Mouse (Mus musculus) kidney, embryonic 14.5 days (tissue): ENCODE results near the gene Grhl3. TPM values are rescaled to one million over a fixed set of nuclear protein-coding genes. Genes with fewer than 3 reads are reported as not detected.
A peak's percentile ranks its signal among the peaks of the same experiment; 100 is the strongest.

ENCODE experiments used
- ATAC-seq: fragments of 200-750 bp; cut with Nextera tagmentation; 2 replicates; pipeline ENCODE4 v1.8.0; 2017; ENCODE audit warnings: moderate number of reproducible peaks, mild to moderate bottlenecking, moderate TSS enrichment, moderate library complexity; ENCODE audit not compliant: low FRiP score, low TSS enrichment
- H3K27ac ChIP-seq: fragments of 300-500 bp; sonication (generic); 2 replicates; pipeline ENCODE4 v1.5.1; 2014; ENCODE audit warnings: low read depth, mild to moderate bottlenecking, low read length, moderate library complexity, mixed read lengths
- H3K27me3 ChIP-seq: fragments of 300-500 bp; sonication (generic); 2 replicates; pipeline ENCODE4 v1.6.1; 2014; ENCODE audit warnings: mild to moderate bottlenecking, low read length; ENCODE audit not compliant: control insufficient read depth, insufficient read depth
- H3K36me3 ChIP-seq: fragments of 300-500 bp; sonication (generic); 2 replicates; pipeline ENCODE4 v1.6.1; 2014; ENCODE audit warnings: low read length, mixed read lengths; ENCODE audit not compliant: control insufficient read depth, insufficient read depth
- H3K4me1 ChIP-seq: fragments of 300-500 bp; sonication (generic); 2 replicates; pipeline ENCODE4 v1.6.1; 2014; ENCODE audit warnings: low read length, mixed read lengths; ENCODE audit not compliant: control insufficient read depth, insufficient read depth
- H3K4me2 ChIP-seq: fragments of 300-500 bp; sonication (generic); replicated peaks from 2 replicates; pipeline ENCODE4 v1.6.1; 2014; ENCODE audit warnings: low read depth, mild to moderate bottlenecking, low read length
- H3K4me3 ChIP-seq: fragments of 300-500 bp; sonication (generic); 2 replicates; pipeline ENCODE4 v1.5.1; 2014; ENCODE audit warnings: mild to moderate bottlenecking, low read length
- H3K9ac ChIP-seq: fragments of 300-500 bp; sonication (generic); 2 replicates; pipeline ENCODE4 v1.6.1; 2014; ENCODE audit warnings: low read depth, mild to moderate bottlenecking, low read length, moderate library complexity
- H3K9me3 ChIP-seq: fragments of 300-500 bp; sonication (generic); 2 replicates; pipeline ENCODE4 v1.6.1; 2016; ENCODE audit warnings: low read length; ENCODE audit not compliant: control insufficient read depth
- WGBS: fragments of 180-500 bp; shearing (Covaris S2); extraction: QIAGEN DNeasy Blood & Tissue Kit; methylation state at CpG from one replicate; pipeline ENCODE4 v1.1.7; 2014; 5-methylcytosine and 5-hydroxymethylcytosine counted together
- polyA plus RNA-seq: library from polyadenylated mRNA; unstranded; fragments of >200 nt; fragmentation: Nextera tagmentation; extraction: Ambion mirVana; gene quantifications from 2 replicates; pipeline ENCODE4 v1.2.1, GENCODE M21; 2014

Grhl3 gene
- polyA plus RNA-seq, 1 experiment from 2014 or later, result 2.3 TPM

GRCm38 (mm10) chr4:135509515-135509914 is 63.9 kb downstream of the Grhl3 start:
- 50% methylated on average over 12 of the region's 12 CpGs for WGBS
- Histone ChIP-seq H3K36me3 (no peaks in the 10 kb centered on the region), H3K9ac (no peak overlapping the region), H3K9me3 (no peaks in the 10 kb centered on the region), H3K27ac (no peak overlapping the region), H3K4me3 (no peak overlapping the region), H3K4me2 (no peak overlapping the region), H3K4me1 (peaks cover 7% of the 10 kb centered on the region; the same call in 1 of the 2 replicates), H3K27me3 (no peaks in the 10 kb centered on the region)
- ATAC-seq, result no peak

GRCm38 (mm10) chr4:135508419-135509039 is 64.9 kb downstream of the Grhl3 start:
- Histone ChIP-seq H3K9me3 (no peaks in the 10 kb centered on the region), H3K4me1 (peaks cover 7% of the 10 kb centered on the region; the same call in 1 of the 2 replicates), H3K4me3 (no peak overlapping the region), H3K9ac (no peak overlapping the region), H3K27me3 (no peaks in the 10 kb centered on the region), H3K36me3 (no peaks in the 10 kb centered on the region), H3K4me2 (no peak overlapping the region; the same call in 1 of the 2 replicates), H3K27ac (no peak overlapping the region)
- ATAC-seq, result peak; percentile 75
- 10% methylated on average over 13 of the region's 13 CpGs for WGBS

GRCm38 (mm10) chr4:135507547-135508350 is 65.7 kb downstream of the Grhl3 start:
- Histone ChIP-seq H3K9me3 (no peaks in the 10 kb centered on the region), H3K9ac (peak overlapping the region; percentile 32; the same call in 1 of the 2 replicates), H3K4me1 (peaks cover 7% of the 10 kb centered on the region; the same call in 1 of the 2 replicates), H3K4me2 (peak overlapping the region; percentile 46), H3K36me3 (no peaks in the 10 kb centered on the region), H3K27ac (no peak overlapping the region), H3K27me3 (no peaks in the 10 kb centered on the region), H3K4me3 (peak overlapping the region; percentile 28)
- 0 out of 2 replicates have a peak, but pooled peaks have one; percentile 21 for ATAC-seq
- WGBS, result 10% methylated on average over 22 of the region's 22 CpGs

GRCm38 (mm10) chr4:135505794-135506193 is 67.6 kb downstream of the Grhl3 start:
- WGBS, result 74% methylated on average over 11 of the region's 11 CpGs
- H3K4me1 ChIP-seq, result peaks cover 7% of the 10 kb centered on the region; the same call in 1 of the 2 replicates
- H3K4me3 ChIP-seq, result no peak overlapping the region
- no peak overlapping the region for H3K9ac ChIP-seq
- ATAC-seq, result no peak
- H3K4me2 ChIP-seq, result no peak overlapping the region
- H3K36me3 ChIP-seq, result no peaks in the 10 kb centered on the region
- H3K27me3 ChIP-seq, result no peaks in the 10 kb centered on the region
- no peak overlapping the region for H3K27ac ChIP-seq
- peaks cover under 1% of the 10 kb centered on the region; the same call in 1 of the 2 replicates for H3K9me3 ChIP-seq

GRCm38 (mm10) chr4:135501587-135501986 is 71.8 kb downstream of the Grhl3 start:
- Histone ChIP-seq H3K36me3 (no peaks in the 10 kb centered on the region), H3K9ac (no peak overlapping the region), H3K27ac (no peak overlapping the region), H3K4me2 (no peak overlapping the region), H3K27me3 (no peaks in the 10 kb centered on the region), H3K4me3 (no peak overlapping the region), H3K4me1 (no peaks in the 10 kb centered on the region), H3K9me3 (peaks cover 5% of the 10 kb centered on the region; the same call in 1 of the 2 replicates)
- WGBS, result 71% methylated on average over 4 of the region's 4 CpGs
- no peak for ATAC-seq

GRCm38 (mm10) chr4:135499831-135500230 is 73.6 kb downstream of the Grhl3 start:
- Histone ChIP-seq H3K36me3 (no peaks in the 10 kb centered on the region), H3K9ac (no peak overlapping the region), H3K4me1 (no peaks in the 10 kb centered on the region), H3K4me2 (no peak overlapping the region), H3K4me3 (no peak overlapping the region), H3K27me3 (no peaks in the 10 kb centered on the region), H3K27ac (no peak overlapping the region), H3K9me3 (peaks cover 5% of the 10 kb centered on the region; the same call in 1 of the 2 replicates)
- 58% methylated on average over 3 of the region's 3 CpGs for WGBS
- ATAC-seq, result no peak

- Histone ChIP-seq H3K27me3 (no peaks in the 10 kb centered on the region), H3K9me3 (peaks cover 5% of the 10 kb centered on the region; the same call in 1 of the 2 replicates), H3K36me3 (no peaks in the 10 kb centered on the region), H3K27ac (no peak overlapping the region), H3K4me2 (no peak overlapping the region), H3K4me3 (no peak overlapping the region), H3K9ac (no peak overlapping the region), H3K4me1 (no peaks in the 10 kb centered on the region)
- ATAC-seq, result no peak
- WGBS, result 81% methylated on average over 6 of the region's 6 CpGs
Measured at GRCm38 (mm10) chr4:135498136-135498535, 75.3 kb downstream of the Grhl3 start.

GRCm38 (mm10) chr4:135495810-135496209 is 77.6 kb downstream of the Grhl3 start:
- H3K9ac ChIP-seq, result no peak overlapping the region
- 15% methylated on average over 18 of the region's 18 CpGs for whole genome bisulfite sequencing
- peak overlapping the region; percentile 92 for H3K4me2 ChIP-seq
- no peak for ATAC-seq
- no peaks in the 10 kb centered on the region for H3K4me1 ChIP-seq
- no peaks in the 10 kb centered on the region for H3K36me3 ChIP-seq
- H3K4me3 ChIP-seq, result peak overlapping the region; percentile 73; the same call in 1 of the 2 replicates
- H3K9me3 ChIP-seq, result peaks cover 5% of the 10 kb centered on the region; the same call in 1 of the 2 replicates
- H3K27ac ChIP-seq, result no peak overlapping the region
- H3K27me3 ChIP-seq, result no peaks in the 10 kb centered on the region

- H3K27ac ChIP-seq, result peak overlapping the region; percentile 37; the same call in 1 of the 2 replicates
- peaks cover under 1% of the 10 kb centered on the region; the same call in 1 of the 2 replicates for H3K9me3 ChIP-seq
- H3K4me1 ChIP-seq, result no peaks in the 10 kb centered on the region
- no peaks in the 10 kb centered on the region for H3K27me3 ChIP-seq
- H3K4me3 ChIP-seq, result peak overlapping the region; percentile 73
- no peaks in the 10 kb centered on the region; the same call in 1 of the 2 replicates for H3K36me3 ChIP-seq
- no peak for ATAC-seq
- H3K9ac ChIP-seq, result no peak overlapping the region
- WGBS, result 21% methylated on average over 9 of the region's 9 CpGs
- peak overlapping the region; percentile 92 for H3K4me2 ChIP-seq
Measured at GRCm38 (mm10) chr4:135495397-135495791, 78.0 kb downstream of the Grhl3 start.
